Mouse (Mus musculus) ovary, postnatal 14 days (tissue): ENCODE data around the gene Abhd4.

Experiments used
- DNase-seq: peaks from one replicate; pipeline ENCODE4 v3.0.0; 2022; ENCODE audit warnings: low spot score

Gene Abhd4

DNA sequence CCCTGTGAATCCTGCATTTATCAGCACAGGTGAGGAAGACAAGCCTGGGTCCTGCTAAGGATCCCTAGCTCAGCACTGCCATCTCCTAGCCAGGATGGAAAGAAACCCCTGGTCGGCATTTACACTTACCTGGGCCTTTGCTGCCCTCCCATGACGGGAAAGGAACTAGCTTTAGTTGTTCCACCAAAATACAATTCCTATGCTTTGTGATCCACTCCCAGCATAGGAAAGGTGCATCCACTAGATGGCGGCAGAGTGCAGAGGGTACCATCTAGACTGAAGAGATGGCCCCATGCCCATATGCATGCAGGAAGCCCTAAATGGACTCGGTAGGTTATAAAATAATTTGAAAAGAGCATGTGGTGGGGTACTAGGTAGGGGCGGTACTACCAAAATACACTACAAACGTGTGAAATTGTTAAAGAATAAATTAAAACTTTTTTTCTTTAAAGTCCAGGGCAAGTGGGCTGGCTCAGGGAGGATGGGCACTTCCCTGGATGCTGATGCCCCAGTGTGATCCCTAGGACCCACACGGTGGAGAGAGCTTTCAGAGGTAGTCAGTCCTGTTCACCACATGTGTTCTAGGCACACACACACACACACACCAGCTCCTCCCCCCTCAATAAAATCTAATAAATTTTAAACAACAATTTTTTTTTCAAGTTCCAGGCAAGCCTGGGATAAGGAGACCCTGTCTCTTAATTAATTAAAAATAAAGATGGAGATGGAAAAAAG is 14.8 kb upstream of the Abhd4 start:
- DNase-seq = peak; percentile 83

GRCm38 (mm10) chr14:54240542-54240941 is 13.4 kb upstream of the Abhd4 start:
- no peak for DNase-seq

- DNase-seq = no peak
These were observed 9.8 kb upstream of the Abhd4 start for GRCm38 (mm10) chr14:54244183-54244582.

DNA sequence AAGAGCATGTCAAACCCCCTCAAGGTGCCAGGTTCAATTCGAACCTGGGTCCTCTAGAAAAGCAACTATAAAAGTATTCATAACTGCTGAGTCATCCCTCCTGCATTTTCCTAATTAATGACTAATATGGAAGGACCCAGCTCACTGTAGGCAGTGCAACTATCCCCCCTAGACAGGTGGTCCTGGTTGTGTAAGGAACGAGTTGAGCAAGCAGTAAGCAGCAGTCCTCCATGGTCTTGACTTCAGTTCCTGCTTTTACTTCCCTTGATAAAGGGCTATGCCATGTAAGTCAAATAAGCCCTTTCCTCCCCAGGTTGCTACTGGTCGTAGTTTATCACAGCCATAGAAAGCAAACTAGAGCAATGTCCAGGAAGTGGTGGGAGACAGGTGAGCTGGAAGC is 7.8 kb upstream of the Abhd4 start:
- DNase-seq = no peak

GRCm38 (mm10) chr14:54249326-54249725 is 4.7 kb upstream of the Abhd4 start:
- no peak for DNase-seq

GRCm38 (mm10) chr14:54250122-54250521 is 3.9 kb upstream of the Abhd4 start:
- no peak for DNase-seq

DNA sequence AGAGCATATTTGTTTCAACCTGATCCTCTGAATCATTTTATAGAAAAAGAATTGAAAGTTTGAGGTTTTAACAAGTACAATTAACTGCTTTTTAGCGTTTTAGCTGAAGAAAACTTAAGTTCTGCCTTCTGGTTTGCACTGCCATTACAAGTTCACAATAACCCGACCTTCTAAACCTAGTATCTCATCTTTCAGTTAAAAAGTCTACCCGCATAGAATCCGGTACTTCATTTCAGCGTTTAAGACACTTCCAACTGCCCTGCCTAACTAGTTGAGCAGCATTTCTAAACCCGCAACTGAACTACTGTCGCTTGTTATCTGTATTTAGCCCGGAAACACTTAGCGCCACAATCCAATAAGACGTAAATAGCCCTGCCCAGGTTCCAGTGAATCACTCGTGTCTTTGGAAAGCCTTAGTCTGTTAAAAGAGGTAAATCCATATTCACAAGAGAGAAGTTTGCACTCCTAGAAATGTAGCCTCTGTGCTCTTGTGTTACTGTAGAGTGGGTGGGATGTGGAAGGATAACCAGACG is 748 bp downstream of the Abhd4 start:
- DNase-seq = no peak

GRCm38 (mm10) chr14:54258131-54258670 is 4.2 kb downstream of the Abhd4 start:
- no peak for DNase-seq

- DNase-seq = peak; percentile 93
These were observed 5.2 kb downstream of the Abhd4 start for GRCm38 (mm10) chr14:54259003-54259721.

- no peak for DNase-seq
These were observed 5.7 kb downstream of the Abhd4 start for GRCm38 (mm10) chr14:54259722-54260085.

GRCm38 (mm10) chr14:54260196-54260595 is 6.2 kb downstream of the Abhd4 start:
- DNase-seq = no peak

DNA sequence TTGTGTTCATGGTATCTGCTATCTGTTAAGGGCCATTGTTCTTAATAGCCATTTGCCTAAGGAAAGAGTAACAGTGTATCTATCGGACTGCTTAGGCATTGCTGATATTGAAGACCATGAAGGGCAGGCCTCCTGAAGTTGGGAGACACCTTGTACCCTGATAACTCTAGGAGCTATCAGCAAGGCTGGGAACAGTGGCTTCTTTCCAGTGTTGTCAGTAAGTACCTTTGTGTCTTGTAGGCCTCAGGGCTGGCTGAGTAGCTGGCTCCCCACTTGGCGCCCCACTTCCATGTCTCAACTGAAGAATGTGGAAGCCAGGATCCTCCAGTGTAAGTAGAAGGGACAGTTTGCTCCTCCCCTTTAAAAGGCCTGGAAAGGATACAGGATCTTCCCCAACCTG is 7.4 kb downstream of the Abhd4 start:
- no peak for DNase-seq

- DNase-seq = no peak
These were observed 8.6 kb downstream of the Abhd4 start for GRCm38 (mm10) chr14:54262622-54263021.

- no peak for DNase-seq
These were observed 9.1 kb downstream of the Abhd4 start for GRCm38 (mm10) chr14:54263099-54263498.

DNA sequence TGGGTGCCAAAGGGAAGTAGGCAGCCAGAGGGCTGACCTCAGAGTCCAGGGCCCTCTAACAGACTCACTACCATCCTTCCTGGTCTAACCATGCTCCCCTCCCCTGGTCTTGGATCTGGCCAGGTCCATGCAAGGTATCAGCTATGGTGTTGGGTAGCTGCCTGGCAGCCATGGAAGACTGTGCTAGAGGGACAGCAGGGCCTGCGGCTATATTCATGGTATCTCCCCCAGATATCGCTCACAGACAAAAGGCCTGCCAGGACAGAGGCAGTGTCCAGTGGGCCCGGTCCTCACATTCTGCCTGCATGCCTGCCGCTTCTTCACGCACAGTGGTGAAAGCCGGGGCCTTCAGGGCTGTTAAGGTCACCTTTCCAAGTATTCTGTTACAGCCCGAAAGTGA is 10.2 kb downstream of the Abhd4 start:
- no peak for DNase-seq

DNA sequence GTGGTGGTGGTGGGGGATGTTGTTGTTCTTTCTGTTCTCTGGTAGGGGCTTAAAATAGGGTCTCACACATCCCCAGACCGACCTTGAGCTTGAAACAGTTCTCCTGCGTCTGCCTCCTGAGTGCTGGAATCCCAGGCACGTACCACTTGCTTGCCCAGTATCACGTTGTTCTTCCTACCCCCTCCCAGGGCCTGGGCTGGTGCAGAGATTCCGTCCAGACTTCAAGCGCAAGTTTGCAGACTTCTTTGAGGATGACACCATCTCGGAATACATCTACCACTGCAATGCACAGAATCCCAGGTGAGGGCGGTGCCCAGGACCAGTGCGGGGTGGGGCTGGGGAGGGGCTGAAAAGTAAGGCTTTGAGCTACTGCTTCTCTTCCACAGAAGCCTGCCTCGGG is 11.1 kb downstream of the Abhd4 start:
- DNase-seq = no peak

DNA sequence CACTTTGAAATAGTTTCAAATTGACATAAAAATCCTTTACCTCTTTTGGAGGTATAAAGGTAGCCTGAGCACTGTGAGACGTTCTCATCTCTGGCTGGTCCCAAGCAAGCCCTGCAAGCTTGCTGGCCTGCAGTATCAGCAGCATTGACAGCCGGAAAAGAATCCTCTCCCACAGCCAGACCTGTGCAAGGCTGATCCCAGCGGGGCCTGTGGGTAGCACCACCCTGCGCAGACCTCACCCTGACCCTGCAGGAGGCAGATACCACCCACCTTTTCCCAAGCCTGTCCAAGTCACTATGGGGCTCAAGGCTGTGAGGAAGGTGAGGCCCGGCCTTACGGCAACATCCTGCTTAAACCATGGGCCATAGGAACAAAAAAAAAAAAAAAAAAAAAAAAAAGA is 12.0 kb downstream of the Abhd4 start:
- no peak for DNase-seq

- no peak for DNase-seq
These were observed 14.0 kb downstream of the Abhd4 start for GRCm38 (mm10) chr14:54267966-54268365.

DNA sequence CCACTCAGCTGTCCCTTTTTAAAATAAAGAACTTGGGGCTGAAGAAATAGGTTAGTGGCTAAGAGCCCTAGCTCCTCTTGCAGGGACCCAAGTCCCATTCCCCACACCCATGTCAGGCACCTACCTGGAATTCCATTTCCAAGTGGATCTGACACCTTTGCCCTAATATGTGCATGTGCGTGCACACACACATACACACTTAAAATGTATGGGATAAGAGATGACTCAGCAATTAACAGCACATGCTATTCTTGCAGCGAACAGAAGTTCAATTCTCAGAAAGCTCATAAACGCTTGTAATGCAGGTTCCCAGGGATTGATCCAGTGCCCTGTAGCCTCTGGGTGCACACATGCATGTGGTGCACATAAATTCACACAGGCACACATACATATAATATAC is 15.6 kb downstream of the Abhd4 start:
- no peak for DNase-seq

GRCm38 (mm10) chr14:54270413-54270812 is 16.4 kb downstream of the Abhd4 start:
- no peak for DNase-seq

- DNase-seq = no peak
These were observed 18.1 kb downstream of the Abhd4 start for GRCm38 (mm10) chr14:54271976-54272606.

DNA sequence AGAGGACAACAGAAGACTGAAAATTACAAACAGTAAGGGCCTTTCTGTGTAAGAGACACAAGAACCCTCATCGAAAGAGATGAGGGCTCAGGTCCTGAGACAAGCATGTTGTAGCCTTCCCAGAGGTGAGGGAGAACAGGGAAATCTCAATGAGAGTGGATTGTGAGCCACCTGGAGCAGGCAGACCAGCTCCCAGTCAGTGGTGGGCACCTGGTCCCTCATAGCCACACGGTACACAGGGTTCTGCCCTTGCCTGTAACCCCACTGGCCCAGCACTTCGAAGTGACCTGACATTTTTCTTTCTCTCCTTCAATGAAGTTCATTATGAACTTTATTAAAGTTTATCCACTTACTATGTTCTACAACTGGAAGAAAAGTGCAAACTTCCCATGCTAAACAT is 18.7 kb downstream of the Abhd4 start:
- no peak for DNase-seq

DNA sequence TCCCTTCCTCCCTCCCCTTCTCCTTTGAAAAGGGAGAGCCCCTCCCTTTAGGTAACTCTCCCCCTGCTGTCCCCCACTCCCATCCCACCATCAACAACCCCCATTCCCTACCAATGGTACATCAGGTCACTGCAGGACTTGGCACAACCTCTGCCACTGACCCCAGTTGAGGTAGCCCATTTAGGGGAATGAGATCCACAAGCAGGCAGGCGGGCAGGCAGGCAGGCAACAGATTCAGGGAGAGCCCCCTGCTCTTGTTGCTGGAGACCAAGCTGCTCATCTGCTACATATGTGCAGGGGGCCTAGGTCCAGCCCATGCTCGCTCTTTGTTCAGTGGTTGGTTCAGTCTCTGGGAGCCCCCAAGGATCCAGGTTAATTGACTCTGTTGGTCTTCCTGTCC is 22.5 kb downstream of the Abhd4 start:
- no peak for DNase-seq
